Mouse (Mus musculus) liver, embryonic 14.5 days (tissue): ENCODE measurements around the gene Gtf3a. TPM values are rescaled to one million over a fixed set of nuclear protein-coding genes. Genes with fewer than 3 reads are reported as not detected.

ENCODE experiments used
- ATAC-seq: fragments of 200-750 bp; cut with Nextera tagmentation; 2 replicates; pipeline ENCODE4 v1.8.0; 2017; ENCODE audit warnings: moderate number of reproducible peaks, mild to moderate bottlenecking, moderate library complexity; ENCODE audit not compliant: insufficient read depth
- DNase-seq, 3 experiments: peaks; one replicate each; pipeline ENCODE4 v3.0.0-alpha.2; 2012 to 2013; ENCODE audit warnings: low read depth in 3 of 3, low spot score in 3 of 3
- H3K27ac ChIP-seq: fragments of 300-500 bp; sonication (generic); 2 replicates; pipeline ENCODE4 v1.5.1; 2014; ENCODE audit warnings: moderate library complexity, mild to moderate bottlenecking, control low read depth, inconsistent platforms
- H3K27me3 ChIP-seq: fragments of 300-500 bp; sonication (generic); 2 replicates; pipeline ENCODE4 v1.6.1; 2014; ENCODE audit warnings: mild to moderate bottlenecking, low read length, moderate library complexity; ENCODE audit not compliant: control insufficient read depth, insufficient read depth
- H3K36me3 ChIP-seq: fragments of 300-500 bp; sonication (generic); replicated peaks from 2 replicates; pipeline ENCODE4 v1.6.1; 2014; ENCODE audit warnings: low read depth; ENCODE audit not compliant: control insufficient read depth, insufficient read depth
- H3K4me1 ChIP-seq, 2 experiments: fragments of 200-500 bp in 1 of 2; fragments of 300-500 bp in 1 of 2; sonication (generic) in 1 of 2; replicated peaks; 2 replicates each; pipeline ENCODE4 v1.6.1; 2012 to 2014; ENCODE audit warnings: antibody characterized with exemption in 1 of 2, inconsistent platforms in 1 of 2, low read length in 1 of 2; ENCODE audit not compliant: control insufficient read depth in 2 of 2, insufficient read depth in 2 of 2
- H3K4me2 ChIP-seq: fragments of 300-500 bp; sonication (generic); 2 replicates; pipeline ENCODE4 v1.6.1; 2014; ENCODE audit warnings: low read depth, mild to moderate bottlenecking, control low read depth, moderate library complexity
- H3K4me3 ChIP-seq, 2 experiments: fragments of 200-500 bp in 1 of 2; fragments of 300-500 bp in 1 of 2; sonication (generic) in 1 of 2; 2 replicates each; pipeline ENCODE4 v1.5.1; 2012 to 2014; ENCODE audit warnings: low read depth in 2 of 2, low read length in 2 of 2, mild to moderate bottlenecking in 2 of 2, control low read depth in 1 of 2, inconsistent platforms in 1 of 2, moderate library complexity in 1 of 2; ENCODE audit not compliant: insufficient read depth in 1 of 2
- H3K9ac ChIP-seq: fragments of 300-500 bp; sonication (generic); replicated peaks from 2 replicates; pipeline ENCODE4 v1.6.1; 2014; ENCODE audit warnings: mild to moderate bottlenecking, control low read depth, moderate library complexity
- H3K9me3 ChIP-seq: fragments of 300-500 bp; sonication (generic); 2 replicates; pipeline ENCODE4 v1.6.1; 2016; ENCODE audit warnings: low read length, mixed read lengths; ENCODE audit not compliant: control insufficient read depth
- CTCF ChIP-seq: IDR thresholded peaks from 2 replicates; pipeline ENCODE4 v1.5.1; 2016; ENCODE audit warnings: antibody characterized with exemption, low read depth, control low read depth
- EP300 ChIP-seq: IDR thresholded peaks from 2 replicates; pipeline ENCODE4 v1.6.1; 2016; ENCODE audit warnings: antibody characterized with exemption, low read depth
- WGBS: fragments of 180-500 bp; shearing (Covaris S2); extraction: QIAGEN DNeasy Blood & Tissue Kit; methylation state at CpG from one replicate; pipeline ENCODE4 v1.1.7; 2014; ENCODE audit not compliant: insufficient replicate concordance; 5-methylcytosine and 5-hydroxymethylcytosine counted together
- polyA plus RNA-seq, 2 experiments: library from polyadenylated mRNA; depleted of rRNA in 1 of 2; stranded (reverse) in 1 of 2; unstranded in 1 of 2; fragments of >200 nt; fragmentation: Nextera tagmentation in 1 of 2; extraction: Ambion mirVana in 1 of 2; gene quantifications; 2 replicates each; pipeline versions ENCODE4 v1.2.1 to v1.2.3; 2012 to 2014

Gene Gtf3a
- 20.9 and 31.3 TPM in 2 replicates for polyA plus RNA-seq (2012; rRNA removed)
- 37.7 and 41.4 TPM in 2 replicates for polyA plus RNA-seq (2014; fragmentation: Nextera tagmentation; extraction: Ambion mirVana)

DNA sequence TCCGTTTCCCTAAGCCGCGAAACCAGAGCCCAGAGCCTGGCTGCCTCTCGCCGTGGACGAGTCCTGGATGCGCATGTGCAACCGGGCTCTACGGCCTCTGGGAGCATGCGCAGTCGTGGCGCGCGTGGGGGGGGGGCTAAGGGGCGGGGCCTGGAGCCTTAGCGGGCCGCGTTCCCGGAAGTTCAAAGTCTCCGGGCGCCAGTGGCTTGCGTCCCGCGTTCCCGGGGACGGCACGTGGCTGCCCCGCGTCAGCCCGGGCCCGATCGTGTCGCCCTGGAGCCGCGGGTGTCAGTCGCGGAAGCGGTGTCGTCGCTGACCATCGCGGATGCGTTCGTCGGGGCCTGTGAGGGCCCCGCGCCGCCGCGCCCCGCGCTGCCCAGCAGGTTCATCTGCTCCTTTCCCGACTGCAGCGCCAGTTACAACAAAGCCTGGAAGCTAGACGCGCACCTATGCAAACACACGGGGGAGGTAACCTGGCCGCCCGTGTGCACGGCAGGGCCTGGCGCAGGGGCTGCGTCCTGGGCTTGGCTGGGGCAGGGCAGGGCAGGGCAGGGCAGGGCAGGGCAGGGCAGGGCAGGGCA is at the start of gene Gtf3a:
Gene Gtf3a, plus strand, starts transcription at position 150 of the 581 bp plus-strand sequence.
- WGBS, result under 1% methylated on average over 62 of the region's 62 CpGs
- H3K27me3 ChIP-seq, result no peaks in the 10 kb centered on the region
- TF ChIP-seq EP300, result no peak
- no peak for TF ChIP-seq CTCF

DNA sequence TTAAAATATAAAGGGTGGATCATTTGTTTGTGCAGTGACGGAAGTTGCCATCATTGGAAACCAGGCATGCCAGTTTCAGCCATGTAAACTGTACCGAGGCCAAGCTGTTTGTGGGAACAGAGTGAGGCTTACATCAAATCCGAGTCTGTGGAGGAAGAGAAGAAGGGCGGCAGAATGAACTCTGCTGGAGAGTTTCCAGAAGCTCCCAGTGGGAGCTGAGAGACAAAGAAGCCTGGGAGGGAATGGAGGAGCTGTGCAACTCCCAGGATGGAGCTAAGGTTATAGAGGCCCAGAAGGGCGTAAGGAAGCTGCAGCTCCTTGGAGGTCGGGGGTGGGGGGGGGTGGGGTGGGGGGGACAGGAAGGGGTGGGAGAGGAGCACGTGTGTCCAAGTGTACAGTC is 48.1 kb upstream of the Gtf3a start:
- Histone ChIP-seq H3K9ac (no peak overlapping the region), H3K27ac (no peak overlapping the region), H3K36me3 (no peaks in the 10 kb centered on the region), H3K9me3 (no peaks in the 10 kb centered on the region), H3K4me2 (no peak overlapping the region), H3K27me3 (no peaks in the 10 kb centered on the region), H3K4me1 (peaks cover 0 to 7% of the 10 kb centered on the region in 2 experiments; a peak in 2 of 4 replicates), H3K4me3 (no peak overlapping the region)
- 52% methylated on average over 7 of the region's 7 CpGs for WGBS
- DNase-seq (no peak), ATAC-seq (no peak)
- no peak for TF ChIP-seq EP300
- no peak for TF ChIP-seq CTCF

More for the DNA sequence above, at the start of gene Gtf3a:
- DNase-seq (peak; percentile 73 to 81 (median 75)), ATAC-seq (peak; percentile 92)
- Histone ChIP-seq H3K4me2 (peak within 1 kb of the TSS; percentile 84), H3K9me3 (no peaks in the 10 kb centered on the region), H3K4me3 (peak within 1 kb of the TSS; percentile 73 to 89), H3K36me3 (peaks cover 17% of the 10 kb centered on the region), H3K27ac (peak within 1 kb of the TSS; percentile 59), H3K9ac (peak within 1 kb of the TSS; percentile 76), H3K4me1 (peaks cover 13 to 18% of the 10 kb centered on the region in 2 experiments)

DNA sequence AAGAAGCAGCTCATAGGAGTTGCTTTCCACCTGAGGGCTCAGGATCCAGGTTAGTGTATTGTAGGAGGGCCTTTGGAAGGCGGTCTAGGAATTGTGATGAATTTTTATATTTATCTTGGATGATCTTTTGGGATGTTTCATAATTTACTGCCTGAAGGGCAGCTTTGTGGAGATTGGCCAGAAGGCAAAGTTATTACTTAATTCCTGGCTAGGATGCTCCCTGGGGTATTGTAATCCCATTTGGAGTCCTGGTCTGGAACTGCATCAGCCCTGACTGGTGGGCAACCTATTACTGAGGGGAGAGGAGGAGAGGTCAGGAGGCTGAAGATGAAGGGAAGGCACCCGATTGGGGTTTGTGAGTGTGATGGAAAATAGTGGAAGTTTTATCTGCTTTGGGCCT is 47.0 kb upstream of the Gtf3a start:
- no peaks in the 10 kb centered on the region for H3K9me3 ChIP-seq
- WGBS, result 70% methylated on average over 2 of the region's 2 CpGs
- no peak overlapping the region for H3K9ac ChIP-seq
- H3K27me3 ChIP-seq, result no peaks in the 10 kb centered on the region
- H3K36me3 ChIP-seq, result no peaks in the 10 kb centered on the region
- H3K4me1 ChIP-seq, result peaks cover 0 to 10% of the 10 kb centered on the region in 2 experiments; a peak in 2 of 4 replicates
- no peak for ATAC-seq
- H3K27ac ChIP-seq, result no peak overlapping the region
- H3K4me2 ChIP-seq, result no peak overlapping the region
- TF ChIP-seq EP300 (no peak), CTCF (no peak)
- no peak for DNase-seq
- H3K4me3 ChIP-seq, result no peak overlapping the region

GRCm38 (mm10) chr5:146904404-146904803 is 44.1 kb upstream of the Gtf3a start:
- Histone ChIP-seq H3K9me3 (no peaks in the 10 kb centered on the region), H3K27me3 (no peaks in the 10 kb centered on the region), H3K36me3 (no peaks in the 10 kb centered on the region), H3K4me2 (no peak overlapping the region), H3K4me1 (peaks cover 0 to 3% of the 10 kb centered on the region in 2 experiments; a peak in 1 of 4 replicates), H3K9ac (no peak overlapping the region), H3K4me3 (no peak overlapping the region), H3K27ac (no peak overlapping the region)
- 18% methylated on average over 8 of the region's 8 CpGs for WGBS
- peak; percentile 83 for TF ChIP-seq CTCF
- TF ChIP-seq EP300, result no peak
- ATAC-seq, result peak; percentile 67; the same call in 1 of the 2 replicates
- peak; percentile 35 to 58 (median 56) for DNase-seq

GRCm38 (mm10) chr5:146905486-146906172 is 42.8 kb upstream of the Gtf3a start:
- Histone ChIP-seq H3K4me3 (no peak overlapping the region), H3K36me3 (no peaks in the 10 kb centered on the region), H3K4me1 (peaks cover 0 to 3% of the 10 kb centered on the region in 2 experiments; a peak in 1 of 4 replicates), H3K27me3 (no peaks in the 10 kb centered on the region), H3K27ac (no peak overlapping the region), H3K9ac (no peak overlapping the region), H3K9me3 (no peaks in the 10 kb centered on the region), H3K4me2 (peak overlapping the region; percentile 11; the same call in 1 of the 2 replicates)
- DNase-seq, result peak; percentile 38 to 51 (median 42)
- peak; percentile 16; the same call in 1 of the 2 replicates for ATAC-seq
- TF ChIP-seq EP300, result no peak
- TF ChIP-seq CTCF, result peak; percentile 90
- 22% methylated on average over 14 of the region's 14 CpGs for WGBS
